Mouse (Mus musculus): ENCODE results near the gene Pbld1. TPM values are rescaled to one million over a fixed set of nuclear protein-coding genes. Genes with fewer than 3 reads are reported as not detected.

Gene Pbld1
- polyA plus RNA-seq, 1 experiment from 2014 or later, result 4.0 TPM

- Histone ChIP-seq H3K4me3 (ENCODE audit: low read length) (no peak overlapping the region), H3K4me2 (ENCODE audit: low read depth, low read length) (no peak overlapping the region), H3K27ac (ENCODE audit: low read length) (no peak overlapping the region), H3K4me1 (ENCODE audit: control insufficient read depth, insufficient read depth, low read length) (no peaks in the 10 kb centered on the region), H3K36me3 (ENCODE audit: control insufficient read depth, insufficient read depth, low read length) (no peaks in the 10 kb centered on the region), H3K9ac (ENCODE audit: low read depth, low read length) (no peak overlapping the region), H3K27me3 (replicated peaks; ENCODE audit: control insufficient read depth, insufficient read depth, low read length) (no peaks in the 10 kb centered on the region), H3K9me3 (ENCODE audit: control insufficient read depth, low read length) (no peaks in the 10 kb centered on the region)
- WGBS, result 64% methylated on average over 3 of the region's 3 CpGs
- no peak for ATAC-seq
Observed at GRCm38 (mm10) chr10:63032956-63033355, 27.0 kb upstream of the Pbld1 start.

- H3K4me3 ChIP-seq (ENCODE audit: low read length), result peak overlapping the region; percentile 29
Observed at GRCm38 (mm10) chr10:63038571-63039320, 21.2 kb upstream of the Pbld1 start.

GRCm38 (mm10) chr10:63039867-63040628 lies 19.9 kb upstream of the Pbld1 start:
- Histone ChIP-seq H3K4me1 (ENCODE audit: control insufficient read depth, insufficient read depth, low read length) (no peaks in the 10 kb centered on the region), H3K4me3 (ENCODE audit: low read length) (no peak overlapping the region), H3K4me2 (ENCODE audit: low read depth, low read length) (no peak overlapping the region), H3K27me3 (replicated peaks; ENCODE audit: control insufficient read depth, insufficient read depth, low read length) (no peaks in the 10 kb centered on the region), H3K36me3 (ENCODE audit: control insufficient read depth, insufficient read depth, low read length) (no peaks in the 10 kb centered on the region), H3K9me3 (ENCODE audit: control insufficient read depth, low read length) (no peaks in the 10 kb centered on the region), H3K27ac (ENCODE audit: low read length) (no peak overlapping the region), H3K9ac (ENCODE audit: low read depth, low read length) (no peak overlapping the region)
- WGBS, result 78% methylated on average over 5 of the region's 5 CpGs
- ATAC-seq, result no peak

More at GRCm38 (mm10) chr10:63038571-63039320, 21.2 kb upstream of the Pbld1 start:
- Histone ChIP-seq H3K4me2 (ENCODE audit: low read depth, low read length) (peak overlapping the region; percentile 42), H3K9me3 (ENCODE audit: control insufficient read depth, low read length) (no peaks in the 10 kb centered on the region), H3K4me1 (ENCODE audit: control insufficient read depth, insufficient read depth, low read length) (no peaks in the 10 kb centered on the region), H3K9ac (ENCODE audit: low read depth, low read length) (0 out of 2 replicates have a peak overlapping the region, but pooled peaks have one; percentile 24), H3K27me3 (replicated peaks; ENCODE audit: control insufficient read depth, insufficient read depth, low read length) (no peaks in the 10 kb centered on the region), H3K27ac (ENCODE audit: low read length) (peak overlapping the region; percentile 76), H3K36me3 (ENCODE audit: control insufficient read depth, insufficient read depth, low read length) (no peaks in the 10 kb centered on the region)
- peak; percentile 95 for ATAC-seq
- 55% methylated on average over 14 of the region's 14 CpGs for WGBS

- WGBS, result 77% methylated on average over 3 of the region's 3 CpGs
- H3K36me3 ChIP-seq (ENCODE audit: control insufficient read depth, insufficient read depth, low read length), result no peaks in the 10 kb centered on the region
- no peak for ATAC-seq
Observed at GRCm38 (mm10) chr10:63043154-63043553, 16.8 kb upstream of the Pbld1 start.

GRCm38 (mm10) chr10:63047751-63048150 lies 12.2 kb upstream of the Pbld1 start:
- Histone ChIP-seq H3K27me3 (replicated peaks; ENCODE audit: control insufficient read depth, insufficient read depth, low read length) (no peaks in the 10 kb centered on the region), H3K27ac (ENCODE audit: low read length) (no peak overlapping the region)
- no peak for ATAC-seq

More at GRCm38 (mm10) chr10:63043154-63043553, 16.8 kb upstream of the Pbld1 start:
- no peaks in the 10 kb centered on the region for H3K4me1 ChIP-seq (ENCODE audit: control insufficient read depth, insufficient read depth, low read length)
- H3K27me3 ChIP-seq (replicated peaks; ENCODE audit: control insufficient read depth, insufficient read depth, low read length), result no peaks in the 10 kb centered on the region
- H3K4me2 ChIP-seq (ENCODE audit: low read depth, low read length), result no peak overlapping the region
- no peak overlapping the region for H3K9ac ChIP-seq (ENCODE audit: low read depth, low read length)
- no peak overlapping the region for H3K4me3 ChIP-seq (ENCODE audit: low read length)
- no peaks in the 10 kb centered on the region for H3K9me3 ChIP-seq (ENCODE audit: control insufficient read depth, low read length)
- H3K27ac ChIP-seq (ENCODE audit: low read length), result no peak overlapping the region

GRCm38 (mm10) chr10:63049106-63049505 lies 10.9 kb upstream of the Pbld1 start:
- Histone ChIP-seq H3K27me3 (replicated peaks; ENCODE audit: control insufficient read depth, insufficient read depth, low read length) (no peaks in the 10 kb centered on the region), H3K9ac (ENCODE audit: low read depth, low read length) (no peak overlapping the region), H3K27ac (ENCODE audit: low read length) (no peak overlapping the region), H3K9me3 (ENCODE audit: control insufficient read depth, low read length) (no peaks in the 10 kb centered on the region), H3K4me2 (ENCODE audit: low read depth, low read length) (no peak overlapping the region), H3K4me3 (ENCODE audit: low read length) (no peak overlapping the region), H3K36me3 (ENCODE audit: control insufficient read depth, insufficient read depth, low read length) (no peaks in the 10 kb centered on the region), H3K4me1 (ENCODE audit: control insufficient read depth, insufficient read depth, low read length) (peaks cover 3% of the 10 kb centered on the region; the same call in 1 of the 2 replicates)
- ATAC-seq, result 0 out of 2 replicates have a peak, but pooled peaks have one; percentile 48
- WGBS, result 65% methylated on average over 2 of the region's 2 CpGs

More at GRCm38 (mm10) chr10:63047751-63048150, 12.2 kb upstream of the Pbld1 start:
- H3K4me1 ChIP-seq (ENCODE audit: control insufficient read depth, insufficient read depth, low read length), result peaks cover 3% of the 10 kb centered on the region; the same call in 1 of the 2 replicates
- no peaks in the 10 kb centered on the region for H3K36me3 ChIP-seq (ENCODE audit: control insufficient read depth, insufficient read depth, low read length)
- 86% methylated on average over 8 of the region's 8 CpGs for WGBS
- no peak overlapping the region for H3K4me3 ChIP-seq (ENCODE audit: low read length)
- H3K9ac ChIP-seq (ENCODE audit: low read depth, low read length), result no peak overlapping the region
- no peaks in the 10 kb centered on the region for H3K9me3 ChIP-seq (ENCODE audit: control insufficient read depth, low read length)
- H3K4me2 ChIP-seq (ENCODE audit: low read depth, low read length), result no peak overlapping the region

GRCm38 (mm10) chr10:63051267-63051666 lies 8.7 kb upstream of the Pbld1 start:
- H3K36me3 ChIP-seq (ENCODE audit: control insufficient read depth, insufficient read depth, low read length), result no peaks in the 10 kb centered on the region
- peaks cover 3% of the 10 kb centered on the region; the same call in 1 of the 2 replicates for H3K4me1 ChIP-seq (ENCODE audit: control insufficient read depth, insufficient read depth, low read length)
- H3K9ac ChIP-seq (ENCODE audit: low read depth, low read length), result no peak overlapping the region
- 73% methylated on average over 7 of the region's 7 CpGs for WGBS
- no peaks in the 10 kb centered on the region for H3K9me3 ChIP-seq (ENCODE audit: control insufficient read depth, low read length)
- no peak overlapping the region for H3K4me2 ChIP-seq (ENCODE audit: low read depth, low read length)
- ATAC-seq, result no peak
- no peaks in the 10 kb centered on the region for H3K27me3 ChIP-seq (replicated peaks; ENCODE audit: control insufficient read depth, insufficient read depth, low read length)
- no peak overlapping the region for H3K27ac ChIP-seq (ENCODE audit: low read length)
- H3K4me3 ChIP-seq (ENCODE audit: low read length), result no peak overlapping the region

GRCm38 (mm10) chr10:63052011-63052410 lies 8.0 kb upstream of the Pbld1 start:
- peaks cover 3% of the 10 kb centered on the region for H3K4me1 ChIP-seq (ENCODE audit: control insufficient read depth, insufficient read depth, low read length)
- 76% methylated on average over 6 of the region's 6 CpGs for WGBS

GRCm38 (mm10) chr10:63053007-63053406 lies 7.0 kb upstream of the Pbld1 start:
- no peak overlapping the region for H3K9ac ChIP-seq (ENCODE audit: low read depth, low read length)
- no peaks in the 10 kb centered on the region for H3K27me3 ChIP-seq (replicated peaks; ENCODE audit: control insufficient read depth, insufficient read depth, low read length)
- H3K4me3 ChIP-seq (ENCODE audit: low read length), result no peak overlapping the region
- WGBS, result 63% methylated on average over 6 of the region's 6 CpGs
- no peak overlapping the region for H3K4me2 ChIP-seq (ENCODE audit: low read depth, low read length)
- H3K36me3 ChIP-seq (ENCODE audit: control insufficient read depth, insufficient read depth, low read length), result no peaks in the 10 kb centered on the region
- H3K27ac ChIP-seq (ENCODE audit: low read length), result no peak overlapping the region
- H3K4me1 ChIP-seq (ENCODE audit: control insufficient read depth, insufficient read depth, low read length), result peaks cover 6% of the 10 kb centered on the region
- ATAC-seq, result no peak
- no peaks in the 10 kb centered on the region for H3K9me3 ChIP-seq (ENCODE audit: control insufficient read depth, low read length)

More at GRCm38 (mm10) chr10:63052011-63052410, 8.0 kb upstream of the Pbld1 start:
- no peak for ATAC-seq
- Histone ChIP-seq H3K36me3 (ENCODE audit: control insufficient read depth, insufficient read depth, low read length) (no peaks in the 10 kb centered on the region), H3K9me3 (ENCODE audit: control insufficient read depth, low read length) (no peaks in the 10 kb centered on the region), H3K4me2 (ENCODE audit: low read depth, low read length) (no peak overlapping the region), H3K9ac (ENCODE audit: low read depth, low read length) (no peak overlapping the region), H3K27ac (ENCODE audit: low read length) (no peak overlapping the region), H3K4me3 (ENCODE audit: low read length) (no peak overlapping the region), H3K27me3 (replicated peaks; ENCODE audit: control insufficient read depth, insufficient read depth, low read length) (no peaks in the 10 kb centered on the region)

Measured in intestine, embryonic 16.5 days (tissue).